Mouse (Mus musculus): ENCODE measurements around the gene Ptprd.
A peak's percentile ranks its signal among the peaks of the same experiment; 100 is the strongest.

Ptprd gene

GRCm38 (mm10) chr4:78211529-78212494, at the start of gene Ptprd:
Gene Ptprd, minus strand, starts transcription at chr4:78211961.
- peak; percentile 85 for ATAC-seq (ENCODE audit: insufficient number of reproducible peaks, low FRiP score, low TSS enrichment)

GRCm38 (mm10) chr4:78235820-78236219, 24.1 kb upstream of the Ptprd start:
- no peak for ATAC-seq (ENCODE audit: insufficient number of reproducible peaks, low FRiP score, low TSS enrichment)

GRCm38 (mm10) chr4:78235316-78235715, 23.6 kb upstream of the Ptprd start:
- no peak for ATAC-seq (ENCODE audit: insufficient number of reproducible peaks, low FRiP score, low TSS enrichment)

- ATAC-seq (ENCODE audit: insufficient number of reproducible peaks, low FRiP score, low TSS enrichment), result no peak
These were observed 22.9 kb upstream of the Ptprd start for GRCm38 (mm10) chr4:78234681-78235080.

GRCm38 (mm10) chr4:78213949-78214348, 2.2 kb upstream of the Ptprd start:
- no peak for ATAC-seq (ENCODE audit: insufficient number of reproducible peaks, low FRiP score, low TSS enrichment)

GRCm38 (mm10) chr4:78212941-78213340, 1.2 kb upstream of the Ptprd start:
- ATAC-seq (ENCODE audit: insufficient number of reproducible peaks, low FRiP score, low TSS enrichment), result no peak

- no peak for ATAC-seq (ENCODE audit: insufficient number of reproducible peaks, low FRiP score, low TSS enrichment)
These were observed 758 bp downstream of the Ptprd start for GRCm38 (mm10) chr4:78210878-78211528.

GRCm38 (mm10) chr4:78205018-78205417, 6.7 kb downstream of the Ptprd start:
- no peak for ATAC-seq (ENCODE audit: insufficient number of reproducible peaks, low FRiP score, low TSS enrichment)

- ATAC-seq (ENCODE audit: insufficient number of reproducible peaks, low FRiP score, low TSS enrichment), result no peak
These were observed 43.3 kb downstream of the Ptprd start for GRCm38 (mm10) chr4:78168447-78168846.

GRCm38 (mm10) chr4:78160451-78160850, 51.3 kb downstream of the Ptprd start:
- ATAC-seq (ENCODE audit: insufficient number of reproducible peaks, low FRiP score, low TSS enrichment), result no peak

GRCm38 (mm10) chr4:78150561-78150960, 61.2 kb downstream of the Ptprd start:
- no peak for ATAC-seq (ENCODE audit: insufficient number of reproducible peaks, low FRiP score, low TSS enrichment)

GRCm38 (mm10) chr4:78142767-78143148, 69.0 kb downstream of the Ptprd start:
- ATAC-seq (ENCODE audit: insufficient number of reproducible peaks, low FRiP score, low TSS enrichment), result no peak

GRCm38 (mm10) chr4:78142088-78142766, 69.5 kb downstream of the Ptprd start:
- ATAC-seq (ENCODE audit: insufficient number of reproducible peaks, low FRiP score, low TSS enrichment), result no peak

GRCm38 (mm10) chr4:78110898-78111297, 100.9 kb downstream of the Ptprd start:
- no peak for ATAC-seq (ENCODE audit: insufficient number of reproducible peaks, low FRiP score, low TSS enrichment)

- ATAC-seq (ENCODE audit: insufficient number of reproducible peaks, low FRiP score, low TSS enrichment), result no peak
These were observed 114.2 kb downstream of the Ptprd start for GRCm38 (mm10) chr4:78097526-78097925.

GRCm38 (mm10) chr4:78082744-78083143, 129.0 kb downstream of the Ptprd start:
- no peak for ATAC-seq (ENCODE audit: insufficient number of reproducible peaks, low FRiP score, low TSS enrichment)

- no peak for ATAC-seq (ENCODE audit: insufficient number of reproducible peaks, low FRiP score, low TSS enrichment)
These were observed 134.3 kb downstream of the Ptprd start for GRCm38 (mm10) chr4:78077499-78077898.

GRCm38 (mm10) chr4:78077087-78077486, 134.7 kb downstream of the Ptprd start:
- ATAC-seq (ENCODE audit: insufficient number of reproducible peaks, low FRiP score, low TSS enrichment), result no peak

GRCm38 (mm10) chr4:78038401-78038800, 173.4 kb downstream of the Ptprd start:
- ATAC-seq (ENCODE audit: insufficient number of reproducible peaks, low FRiP score, low TSS enrichment), result no peak

- ATAC-seq (ENCODE audit: insufficient number of reproducible peaks, low FRiP score, low TSS enrichment), result no peak
These were observed 209.7 kb downstream of the Ptprd start for GRCm38 (mm10) chr4:78002065-78002464.

- ATAC-seq (ENCODE audit: insufficient number of reproducible peaks, low FRiP score, low TSS enrichment), result no peak
These were observed 219.1 kb downstream of the Ptprd start for GRCm38 (mm10) chr4:77992709-77993108.

All from cerebellum, adult (tissue).